11 mouse cellular contexts compared by ENCODE assay signal in the genomic region with DNA sequence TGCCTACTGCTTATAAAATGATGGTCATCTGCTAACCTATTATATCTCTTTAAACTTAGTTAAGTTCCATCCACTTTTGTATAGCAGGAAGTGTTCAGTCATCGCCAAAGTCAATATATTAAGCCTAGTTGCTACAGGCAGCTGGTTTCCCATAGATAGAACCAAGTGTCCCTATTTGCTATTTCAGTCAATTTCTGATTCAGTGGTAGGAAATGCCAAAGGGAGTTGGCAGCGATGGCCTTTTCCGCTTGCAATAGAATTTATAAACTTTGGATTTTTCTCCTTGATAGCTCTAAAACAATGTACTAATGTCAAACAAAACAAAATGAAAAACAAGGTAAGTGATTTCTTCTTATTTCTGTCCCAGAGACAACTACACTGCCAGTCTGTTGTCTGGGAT.
"Had no signal": no experiment of that assay in that cellular context is flagged by ENCODE, and none has a peak within 500 bp of the region (broad histone marks: within the 10 kb centered on the region; RNA-seq: fewer than 3 reads in every experiment).

No protein-coding gene starts in this region.

- H3K4me3 ChIP-seq: kidney, embryonic 15.5 days; limb, embryonic 15.5 days; liver, embryonic 12.5 days; midbrain, embryonic 10.5 days; myocyte; neural tube, embryonic 15.5 days had no signal

- ATAC-seq: liver, embryonic 12.5 days had no signal

- H3K27ac ChIP-seq: kidney, embryonic 15.5 days; limb, embryonic 15.5 days; liver, embryonic 12.5 days; midbrain, embryonic 10.5 days; neural tube, embryonic 15.5 days had no signal

- H3K36me3 ChIP-seq: kidney, embryonic 15.5 days; limb, embryonic 15.5 days; liver, embryonic 12.5 days; midbrain, embryonic 10.5 days; neural tube, embryonic 15.5 days had no signal

- DNase-seq: kidney, adult 11 months; midbrain, embryonic 14.5 days; spleen, adult 18-20 months; thymus, adult 18-20 months; thymus, postnatal 14 days had no signal

- H3K27me3 ChIP-seq: kidney, embryonic 15.5 days; limb, embryonic 15.5 days; liver, embryonic 12.5 days; neural tube, embryonic 15.5 days had no signal
